Mouse (Mus musculus) limb, embryonic 11.5 days (tissue): ENCODE results near the gene Sytl3. TPM values are rescaled to one million over a fixed set of nuclear protein-coding genes. Genes with fewer than 3 reads are reported as not detected.

ENCODE experiments used
- ATAC-seq: fragments of 200-750 bp; cut with Nextera tagmentation; 2 replicates; pipeline ENCODE4 v1.8.0; 2017; ENCODE audit warnings: low read depth; ENCODE audit not compliant: insufficient number of reproducible peaks, low FRiP score, low TSS enrichment
- DNase-seq: peaks from one replicate; pipeline ENCODE4 v3.0.0-alpha.2; 2015; ENCODE audit warnings: low spot score
- H3K27ac ChIP-seq: fragments of 300-500 bp; sonication (generic); replicated peaks from 2 replicates; pipeline ENCODE4 v1.5.1; 2014; ENCODE audit warnings: low read depth, mild to moderate bottlenecking, low read length
- H3K27me3 ChIP-seq: fragments of 300-500 bp; sonication (generic); 2 replicates; pipeline ENCODE4 v1.6.1; 2014; ENCODE audit warnings: mild to moderate bottlenecking, low read length, mixed read lengths; ENCODE audit not compliant: control insufficient read depth, insufficient read depth
- H3K36me3 ChIP-seq: fragments of 300-500 bp; sonication (generic); 2 replicates; pipeline ENCODE4 v1.6.1; 2014; ENCODE audit warnings: mild to moderate bottlenecking, low read length, moderate library complexity, mixed read lengths; ENCODE audit not compliant: control insufficient read depth, insufficient read depth
- H3K4me1 ChIP-seq: fragments of 300-500 bp; sonication (generic); 2 replicates; pipeline ENCODE4 v1.6.1; 2014; ENCODE audit warnings: low read length, mixed read lengths; ENCODE audit not compliant: control insufficient read depth, insufficient read depth
- H3K4me2 ChIP-seq: fragments of 300-500 bp; sonication (generic); 2 replicates; pipeline ENCODE4 v1.6.1; 2014; ENCODE audit warnings: low read depth, mild to moderate bottlenecking, moderate library complexity; ENCODE audit not compliant: severe bottlenecking
- H3K4me3 ChIP-seq: fragments of 300-500 bp; sonication (generic); 2 replicates; pipeline ENCODE4 v1.5.1; 2014; ENCODE audit warnings: low read depth, low read length
- H3K9ac ChIP-seq: fragments of 300-500 bp; sonication (generic); 2 replicates; pipeline ENCODE4 v1.6.1; 2014; ENCODE audit warnings: mild to moderate bottlenecking, low read length
- H3K9me3 ChIP-seq: fragments of 300-500 bp; sonication (generic); 2 replicates; pipeline ENCODE4 v1.6.1; 2016; ENCODE audit warnings: low read length; ENCODE audit not compliant: control insufficient read depth
- WGBS: fragments of 180-500 bp; shearing (Covaris S2); extraction: QIAGEN DNeasy Blood & Tissue Kit; methylation state at CpG from one replicate; pipeline ENCODE4 v1.1.7; 2014; 5-methylcytosine and 5-hydroxymethylcytosine counted together
- polyA plus RNA-seq: library from polyadenylated mRNA; unstranded; fragments of >200 nt; fragmentation: Nextera tagmentation; extraction: Ambion mirVana; gene quantifications from 2 replicates; pipeline ENCODE4 v1.2.1, GENCODE M21; 2014

The Sytl3 gene
- polyA plus RNA-seq, 1 experiment from 2014 or later, result not detected

GRCm38 (mm10) chr17:6775221-6775620, 116.3 kb downstream of the Sytl3 start:
- peaks cover 10% of the 10 kb centered on the region; the same call in 1 of the 2 replicates for H3K4me1 ChIP-seq
- H3K27me3 ChIP-seq, result no peaks in the 10 kb centered on the region
- H3K4me2 ChIP-seq, result no peak overlapping the region
- 86% methylated on average over 9 of the region's 9 CpGs for WGBS
- DNase-seq (no peak), ATAC-seq (no peak)
- no peaks in the 10 kb centered on the region for H3K9me3 ChIP-seq
- no peaks in the 10 kb centered on the region for H3K36me3 ChIP-seq
- no peak overlapping the region for H3K4me3 ChIP-seq
- no peak overlapping the region for H3K9ac ChIP-seq
- H3K27ac ChIP-seq, result no peak overlapping the region

DNA sequence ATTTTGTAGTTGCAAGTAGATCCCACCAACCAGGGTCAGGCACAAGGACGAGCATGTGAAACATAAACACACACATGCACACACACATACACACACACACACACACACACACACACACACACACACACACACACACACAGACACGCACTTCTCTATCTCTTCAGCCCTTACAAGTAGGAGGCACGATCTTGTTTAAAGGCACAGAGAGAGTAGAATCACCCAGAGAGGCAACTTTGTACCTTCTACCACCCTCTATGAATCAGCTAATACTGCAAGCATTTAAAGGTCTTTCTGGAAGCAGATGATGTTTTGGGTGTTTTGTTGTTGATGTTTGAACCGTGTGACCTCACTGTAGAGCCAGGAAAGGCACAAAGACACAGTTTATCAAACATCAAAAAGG, 116.8 kb downstream of the Sytl3 start:
- no peak for DNase-seq
- peaks cover 10% of the 10 kb centered on the region; the same call in 1 of the 2 replicates for H3K4me1 ChIP-seq
- 89% methylated on average over 4 of the region's 4 CpGs for WGBS

DNA sequence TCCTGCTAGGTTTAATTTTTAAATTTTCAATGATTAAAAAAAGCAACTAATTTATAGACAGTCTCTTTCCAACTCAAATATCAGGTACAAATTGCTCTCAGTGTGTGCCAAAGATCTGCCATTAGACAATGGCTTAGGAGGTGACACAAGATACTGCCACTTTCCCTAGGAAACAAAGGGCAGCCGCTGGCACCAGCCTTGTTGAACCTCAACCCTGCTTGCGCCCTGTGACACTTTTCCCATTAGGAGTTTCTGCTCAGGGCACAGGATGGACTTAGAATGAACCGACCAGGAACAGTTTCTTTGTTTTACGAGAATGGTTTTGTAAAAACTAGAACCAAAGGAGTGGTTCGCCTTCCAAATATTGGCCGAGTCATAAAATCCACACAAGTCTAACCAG, 117.2 kb downstream of the Sytl3 start:
- Histone ChIP-seq H3K9me3 (no peaks in the 10 kb centered on the region), H3K4me3 (no peak overlapping the region), H3K4me2 (no peak overlapping the region), H3K27me3 (no peaks in the 10 kb centered on the region), H3K9ac (no peak overlapping the region), H3K4me1 (peaks cover 10% of the 10 kb centered on the region; the same call in 1 of the 2 replicates), H3K36me3 (no peaks in the 10 kb centered on the region), H3K27ac (no peak overlapping the region)
- WGBS, result 61% methylated on average over 6 of the region's 6 CpGs
- no peak for ATAC-seq
- DNase-seq, result no peak

More for the DNA sequence above, 116.8 kb downstream of the Sytl3 start:
- Histone ChIP-seq H3K27ac (no peak overlapping the region), H3K36me3 (no peaks in the 10 kb centered on the region), H3K9me3 (no peaks in the 10 kb centered on the region), H3K4me3 (no peak overlapping the region), H3K27me3 (no peaks in the 10 kb centered on the region), H3K4me2 (no peak overlapping the region), H3K9ac (no peak overlapping the region)
- no peak for ATAC-seq

- Histone ChIP-seq H3K4me1 (peaks cover 10% of the 10 kb centered on the region; the same call in 1 of the 2 replicates), H3K9ac (no peak overlapping the region), H3K9me3 (no peaks in the 10 kb centered on the region), H3K4me2 (no peak overlapping the region), H3K36me3 (no peaks in the 10 kb centered on the region), H3K27me3 (no peaks in the 10 kb centered on the region), H3K4me3 (no peak overlapping the region), H3K27ac (no peak overlapping the region; the same call in 1 of the 2 replicates)
- DNase-seq, result no peak
- 50% methylated on average over 5 of the region's 5 CpGs for WGBS
- no peak for ATAC-seq
Observed at GRCm38 (mm10) chr17:6776576-6776975, 117.7 kb downstream of the Sytl3 start.

- Histone ChIP-seq H3K27ac (no peak overlapping the region; the same call in 1 of the 2 replicates), H3K9me3 (no peaks in the 10 kb centered on the region), H3K4me2 (no peak overlapping the region), H3K27me3 (0 out of 2 replicates have a peak, but pooled peaks cover 3% of the 10 kb centered on the region), H3K4me1 (peaks cover 9% of the 10 kb centered on the region; the same call in 1 of the 2 replicates), H3K36me3 (no peaks in the 10 kb centered on the region), H3K4me3 (no peak overlapping the region), H3K9ac (no peak overlapping the region)
- ATAC-seq (no peak), DNase-seq (no peak)
- 84% methylated on average over 6 of the region's 6 CpGs for WGBS
Observed at GRCm38 (mm10) chr17:6777061-6777460, 118.2 kb downstream of the Sytl3 start.

DNA sequence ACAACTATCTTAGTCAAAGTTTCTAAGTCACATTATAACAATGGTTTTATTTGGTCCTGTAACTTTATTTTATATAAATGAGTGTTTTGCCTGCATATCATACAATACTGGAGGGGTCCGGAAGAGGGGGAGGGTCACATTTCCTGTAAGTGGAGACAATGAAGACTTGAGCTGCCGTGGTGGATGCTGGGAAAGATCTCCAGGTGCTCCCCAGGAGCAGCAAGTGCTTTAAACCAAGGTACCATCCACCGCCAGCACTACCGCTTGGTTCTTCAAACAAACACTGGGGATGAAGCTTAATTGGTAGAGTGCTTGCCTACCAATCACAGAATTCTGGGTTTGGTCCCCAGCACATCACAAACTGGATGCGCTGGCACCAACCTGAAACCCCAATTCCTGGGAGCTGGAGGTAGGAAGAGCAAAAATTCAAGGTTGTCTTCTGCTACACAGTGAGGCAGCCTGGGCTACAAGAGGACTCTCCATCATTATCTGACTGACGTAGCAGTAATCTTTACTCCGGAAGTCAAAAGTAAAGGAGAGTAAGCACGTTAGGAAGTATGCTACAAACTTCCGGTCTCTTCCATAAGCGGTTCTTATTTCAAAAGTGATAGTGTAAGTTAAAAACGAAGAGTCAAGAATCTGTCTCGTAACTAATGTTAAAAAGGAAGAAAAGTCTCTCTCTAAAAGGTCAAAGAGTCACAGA, 118.9 kb downstream of the Sytl3 start:
- DNase-seq, result no peak
- ATAC-seq, result no peak
- Histone ChIP-seq H3K4me1 (peaks cover 9% of the 10 kb centered on the region; the same call in 1 of the 2 replicates), H3K4me2 (no peak overlapping the region; the same call in 1 of the 2 replicates), H3K4me3 (no peak overlapping the region), H3K9me3 (no peaks in the 10 kb centered on the region), H3K27ac (no peak overlapping the region), H3K36me3 (no peaks in the 10 kb centered on the region), H3K9ac (no peak overlapping the region), H3K27me3 (0 out of 2 replicates have a peak, but pooled peaks cover 4% of the 10 kb centered on the region)
- 65% methylated on average over 12 of the region's 12 CpGs for WGBS

GRCm38 (mm10) chr17:6778332-6778683, 119.4 kb downstream of the Sytl3 start:
- H3K36me3 ChIP-seq, result no peaks in the 10 kb centered on the region
- H3K27ac ChIP-seq, result no peak overlapping the region
- DNase-seq (peak; percentile 68), ATAC-seq (no peak)
- peak overlapping the region; percentile 33 for H3K4me3 ChIP-seq
- H3K27me3 ChIP-seq, result 0 out of 2 replicates have a peak, but pooled peaks cover 4% of the 10 kb centered on the region
- 0 out of 2 replicates have a peak overlapping the region, but pooled peaks have one; percentile 27 for H3K9ac ChIP-seq
- 2% methylated on average over 9 of the region's 9 CpGs for WGBS
- no peaks in the 10 kb centered on the region for H3K9me3 ChIP-seq
- peak overlapping the region; percentile 79 for H3K4me2 ChIP-seq
- peaks cover 9% of the 10 kb centered on the region; the same call in 1 of the 2 replicates for H3K4me1 ChIP-seq

- DNase-seq, result peak; percentile 76
- Histone ChIP-seq H3K9me3 (no peaks in the 10 kb centered on the region), H3K9ac (peak overlapping the region; percentile 43; the same call in 1 of the 2 replicates), H3K27ac (no peak overlapping the region; the same call in 1 of the 2 replicates), H3K4me3 (peak overlapping the region; percentile 33), H3K4me1 (peaks cover 9% of the 10 kb centered on the region; the same call in 1 of the 2 replicates), H3K4me2 (peak overlapping the region; percentile 79), H3K27me3 (0 out of 2 replicates have a peak, but pooled peaks cover 4% of the 10 kb centered on the region), H3K36me3 (no peaks in the 10 kb centered on the region)
- ATAC-seq, result 0 out of 2 replicates have a peak, but pooled peaks have one; percentile 42
- WGBS, result 6% methylated on average over 23 of the region's 23 CpGs
Observed at GRCm38 (mm10) chr17:6778771-6779509, 120.0 kb downstream of the Sytl3 start.
